Mouse (Mus musculus): ENCODE data around the gene Gm13288. TPM values are rescaled to one million over a fixed set of nuclear protein-coding genes. Genes with fewer than 3 reads are reported as not detected.

The Gm13288 gene
- total RNA-seq, 1 experiment from 2014 or later, result not detected

Other genes with a start within 250 kb of the Gm13288 start
- gene Ifna15, start 247.3 kb upstream of the Gm13288 start, total RNA-seq (2023), result not detected
- gene Ifna14, start 233.7 kb upstream of the Gm13288 start, total RNA-seq (2023), result not detected
- not detected for gene Ifna9, start 213.1 kb upstream of the Gm13288 start, total RNA-seq (2023)
- gene Ifna12, start 202.2 kb upstream of the Gm13288 start, total RNA-seq (2023), result not detected
- gene C87499, start 171.1 kb upstream of the Gm13288 start, total RNA-seq (2023), result not detected
- gene Ifna13, start 161.1 kb upstream of the Gm13288 start, total RNA-seq (2023), result not detected
- not detected for gene Ifna16, start 128.6 kb upstream of the Gm13288 start, total RNA-seq (2023)
- not detected for gene Ifna2, start 121.6 kb upstream of the Gm13288 start, total RNA-seq (2023)
- not detected for gene Ifnab, start 114.2 kb upstream of the Gm13288 start, total RNA-seq (2023)
- 2.1 TPM for gene Gm26566, start 83.7 kb upstream of the Gm13288 start, total RNA-seq (2023)
- gene Klhl9, start 83.1 kb upstream of the Gm13288 start, total RNA-seq (2023), result 46.0 TPM
- gene Gm13271, start 50.7 kb upstream of the Gm13288 start, total RNA-seq (2023), result not detected
- gene Gm13283, start 45.4 kb upstream of the Gm13288 start, total RNA-seq (2023), result not detected
- not detected for gene Gm13290, start 31.7 kb upstream of the Gm13288 start, total RNA-seq (2023)
- not detected for gene Gm13289, start 28.6 kb upstream of the Gm13288 start, total RNA-seq (2023)
- not detected for gene Gm13272, start 25.7 kb upstream of the Gm13288 start, total RNA-seq (2023)
- gene Ifnz, start 23.4 kb upstream of the Gm13288 start, total RNA-seq (2023), result not detected
- not detected for gene Gm13276, start 19.8 kb upstream of the Gm13288 start, total RNA-seq (2023)
- not detected for gene Gm13277, start 16.9 kb upstream of the Gm13288 start, total RNA-seq (2023)
- not detected for gene Gm13278, start 14.0 kb upstream of the Gm13288 start, total RNA-seq (2023)
- gene Gm13275, start 11.0 kb upstream of the Gm13288 start, total RNA-seq (2023), result not detected
- gene Gm13279, start 8.1 kb upstream of the Gm13288 start, total RNA-seq (2023), result not detected
- gene Gm13285, start 5.9 kb upstream of the Gm13288 start, total RNA-seq (2023), result not detected
- gene Gm13287, start 2.3 kb upstream of the Gm13288 start, total RNA-seq (2023), result not detected
- gene Ifna7, start 10.7 kb downstream of the Gm13288 start, total RNA-seq (2023), result not detected
- not detected for gene Ifna11, start 14.4 kb downstream of the Gm13288 start, total RNA-seq (2023)
- gene Ifna6, start 21.9 kb downstream of the Gm13288 start, total RNA-seq (2023), result not detected
- not detected for gene Ifna5, start 30.0 kb downstream of the Gm13288 start, total RNA-seq (2023)
- gene Ifna4, start 36.3 kb downstream of the Gm13288 start, total RNA-seq (2023), result not detected
- not detected for gene Ifna1, start 44.6 kb downstream of the Gm13288 start, total RNA-seq (2023)
- not detected for gene Ifne, start 74.7 kb downstream of the Gm13288 start, total RNA-seq (2023)

Data from CD4-positive naive resting alpha-beta T cell, adult 76 days (primary cell).